Mouse (Mus musculus): ENCODE measurements around the gene Ost4.
A peak's percentile ranks its signal among the peaks of the same experiment; 100 is the strongest.

The Ost4 gene

DNA sequence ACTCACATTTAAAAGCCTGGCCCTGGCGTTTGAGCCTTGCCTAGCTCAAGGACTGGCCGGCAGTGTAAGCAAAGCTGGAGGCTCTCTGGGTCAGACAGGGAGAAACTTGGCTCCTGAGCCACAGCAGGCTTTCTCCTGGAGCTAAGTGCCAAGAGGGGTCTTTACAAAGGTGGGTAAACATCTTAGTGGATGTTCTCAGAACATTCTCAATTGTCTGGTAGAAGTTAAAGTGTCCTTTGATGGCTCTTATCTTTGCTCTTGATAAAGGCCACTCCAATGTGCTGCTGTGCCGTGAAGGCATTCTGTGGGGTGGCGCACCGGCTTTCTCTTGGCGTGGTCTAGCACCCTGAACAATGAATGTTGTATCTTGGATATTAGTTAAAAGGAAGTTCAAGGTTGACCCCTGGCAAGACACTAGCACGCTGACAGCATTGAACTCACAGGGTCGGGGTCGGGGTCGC, 15.0 kb upstream of the Ost4 start:
- DNase-seq, result peak; percentile 23

DNA sequence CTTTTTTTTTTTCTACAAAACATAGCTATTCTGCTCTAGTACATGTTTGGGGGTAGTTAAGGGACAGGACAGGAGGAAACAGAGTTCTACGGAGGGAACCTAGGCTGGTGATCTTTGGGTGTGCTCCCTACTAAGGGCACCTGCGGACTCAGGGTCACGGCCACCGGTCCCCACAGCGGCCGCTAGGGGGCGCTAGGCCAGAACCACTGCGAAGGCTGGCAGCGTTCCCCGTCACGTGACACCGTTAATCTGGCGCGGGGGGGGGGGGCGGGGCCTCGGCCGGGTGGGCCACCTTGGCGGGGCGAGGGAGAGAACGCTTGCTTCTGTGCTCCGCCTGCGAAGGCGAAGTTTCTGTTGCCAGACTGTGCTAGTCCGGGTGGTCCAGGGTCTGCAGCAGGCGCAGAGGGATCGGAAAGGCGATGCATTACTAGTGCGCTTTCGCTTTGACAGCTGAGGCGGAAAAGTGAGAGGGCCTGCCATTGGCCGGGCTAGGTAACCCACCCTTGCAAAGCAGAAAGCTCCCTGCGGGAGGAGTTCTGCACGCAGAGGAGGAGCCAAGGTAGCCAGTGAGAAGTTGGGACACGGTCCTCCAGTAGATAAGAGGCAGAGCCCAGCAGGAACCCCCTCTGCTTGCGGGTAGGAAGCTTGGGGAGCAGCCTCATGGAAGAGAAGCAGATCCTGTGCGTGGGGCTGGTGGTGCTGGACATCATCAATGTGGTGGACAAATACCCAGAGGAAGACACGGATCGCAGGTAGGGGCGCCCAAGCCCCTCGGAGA, 13.9 kb upstream of the Ost4 start, which contains the start of gene Khk:
Gene Khk (plus strand): TSS at position 176 of the 778 bp plus-strand sequence.
- peak; percentile 96 for DNase-seq

DNA sequence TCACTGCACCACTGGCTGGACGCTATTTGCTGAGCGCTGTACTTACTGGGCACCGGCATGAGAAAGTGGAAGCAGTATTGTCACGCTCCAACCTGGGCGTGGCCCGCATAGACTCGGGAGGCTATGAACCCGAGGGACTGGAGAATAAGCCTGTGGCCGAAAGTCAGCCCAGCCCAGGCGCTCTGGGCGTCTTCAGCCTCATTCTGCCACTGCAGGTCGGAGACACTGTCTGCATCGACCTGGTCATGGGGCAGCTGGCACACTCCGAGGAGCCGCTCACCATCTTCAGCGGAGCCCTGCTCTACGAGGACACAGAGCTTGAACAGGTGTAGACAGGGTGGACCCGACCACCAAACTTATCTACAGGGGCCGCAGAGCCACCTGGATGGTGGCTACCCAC, 13.0 kb upstream of the Ost4 start:
- DNase-seq, result peak; percentile 50

- peak; percentile 36 for DNase-seq
Observed at GRCm38 (mm10) chr5:30919831-30920614, 12.4 kb upstream of the Ost4 start.

- DNase-seq, result no peak
Observed at GRCm38 (mm10) chr5:30918691-30919090, 11.1 kb upstream of the Ost4 start.

- DNase-seq, result peak; percentile 27
Observed at GRCm38 (mm10) chr5:30917891-30918670, 10.5 kb upstream of the Ost4 start.

- DNase-seq, result no peak
Observed at GRCm38 (mm10) chr5:30917348-30917747, 9.8 kb upstream of the Ost4 start.

DNA sequence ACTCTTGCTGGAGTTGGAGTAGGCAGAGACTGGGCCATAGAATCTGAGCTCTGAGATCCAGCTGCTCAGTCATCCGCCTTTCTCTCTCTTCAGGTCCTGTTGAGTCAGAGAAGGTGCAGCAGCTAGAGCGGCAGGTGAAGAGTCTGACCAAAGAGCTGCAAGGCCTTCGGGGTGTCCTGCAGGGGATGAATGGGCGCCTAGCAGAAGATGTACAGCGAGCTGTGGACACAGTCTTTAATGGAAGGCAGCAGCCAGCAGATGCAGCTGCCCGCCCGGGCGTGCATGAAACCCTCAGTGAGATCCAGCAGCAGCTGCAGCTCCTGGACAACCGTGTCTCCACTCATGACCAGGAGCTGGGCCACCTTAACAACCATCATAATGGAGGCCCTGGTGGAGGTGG, 9.3 kb upstream of the Ost4 start:
- no peak for DNase-seq

DNA sequence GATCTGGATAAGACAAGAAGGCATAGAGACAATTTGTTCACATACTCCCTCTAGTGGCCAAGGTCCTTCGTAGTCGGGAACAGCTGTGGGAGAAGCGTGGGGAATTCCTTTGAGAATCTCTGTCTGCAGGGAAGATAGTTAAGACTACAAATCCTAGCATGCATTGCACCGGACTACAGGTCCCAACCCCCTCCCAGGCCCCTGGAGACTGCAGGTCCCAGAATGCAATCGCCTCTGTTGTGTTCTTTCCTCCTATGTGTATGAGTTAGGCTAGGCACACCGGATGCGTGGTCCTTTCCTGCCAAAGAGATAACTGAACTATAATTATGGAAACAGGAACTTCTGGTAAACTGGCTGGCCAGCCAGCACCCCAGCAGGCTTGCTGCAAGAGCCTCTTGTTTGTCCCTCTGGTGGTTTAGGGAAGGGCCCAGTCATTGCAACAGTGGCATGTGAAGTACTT, 8.4 kb upstream of the Ost4 start:
- peak; percentile 92 for DNase-seq

GRCm38 (mm10) chr5:30915456-30915855, 7.9 kb upstream of the Ost4 start:
- no peak for DNase-seq

DNA sequence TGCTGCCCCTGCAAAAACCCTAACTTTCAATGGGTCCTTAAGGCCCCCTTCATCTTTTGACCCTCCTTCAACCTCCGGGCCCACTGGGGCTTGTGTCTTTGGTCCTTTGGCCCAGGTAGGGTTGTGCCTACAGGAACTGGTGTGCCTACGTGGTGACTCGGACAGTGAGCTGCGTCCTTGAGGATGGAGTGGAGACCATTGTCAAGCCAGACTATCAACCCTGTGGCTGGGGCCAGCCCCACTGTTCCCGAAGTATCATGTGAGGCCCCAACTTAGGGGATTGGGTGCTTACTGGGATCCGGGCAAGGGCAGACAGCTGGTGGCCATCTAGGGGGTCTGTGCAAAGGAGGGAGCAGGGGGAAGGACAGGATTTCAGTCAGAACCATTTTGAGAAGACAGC, 7.3 kb upstream of the Ost4 start:
- no peak for DNase-seq

GRCm38 (mm10) chr5:30914101-30914635, 6.6 kb upstream of the Ost4 start:
- DNase-seq, result no peak

DNA sequence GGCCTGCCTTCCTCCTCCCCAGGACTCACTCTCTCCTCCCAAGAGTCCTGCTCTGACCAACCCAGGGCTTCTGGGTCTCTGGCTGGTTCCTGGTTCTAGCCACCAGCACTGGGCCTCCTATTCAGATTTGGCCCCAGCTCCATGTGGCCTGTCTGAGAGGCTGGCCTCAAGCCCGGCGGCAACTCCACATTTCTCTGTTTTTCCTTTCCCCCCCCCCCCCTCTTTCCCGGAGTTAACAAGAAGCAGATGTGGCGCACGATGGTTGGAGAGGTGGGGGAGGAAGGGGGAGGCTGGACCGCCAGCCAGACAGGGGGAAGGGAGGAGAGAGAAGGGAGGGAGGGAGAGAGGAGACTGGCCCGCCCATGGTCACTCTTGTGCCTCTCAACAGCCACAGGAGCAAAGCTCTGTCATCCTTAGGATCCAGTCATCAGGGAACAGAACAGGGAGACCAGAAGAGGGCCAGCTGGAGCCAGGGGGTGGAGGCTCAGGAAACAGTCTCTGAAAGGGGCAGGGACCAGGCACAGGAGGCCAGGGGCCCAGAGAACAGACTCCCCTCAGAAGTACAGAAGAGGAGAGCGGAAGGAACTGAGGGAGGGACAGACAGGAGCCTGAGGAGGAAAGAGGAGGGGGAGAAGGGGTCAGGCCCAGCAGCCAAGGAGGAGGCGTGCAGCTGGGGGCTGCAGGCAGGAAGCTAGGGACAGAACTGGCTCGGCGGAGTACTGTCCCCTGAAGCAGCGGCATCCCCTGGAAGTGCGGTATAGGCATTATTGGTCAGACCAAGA, 5.7 kb upstream of the Ost4 start, which contains the start of gene Emilin1:
Gene Emilin1 (plus strand): TSS at position 343 of the 782 bp plus-strand sequence.
- peak; percentile 84 for DNase-seq

DNA sequence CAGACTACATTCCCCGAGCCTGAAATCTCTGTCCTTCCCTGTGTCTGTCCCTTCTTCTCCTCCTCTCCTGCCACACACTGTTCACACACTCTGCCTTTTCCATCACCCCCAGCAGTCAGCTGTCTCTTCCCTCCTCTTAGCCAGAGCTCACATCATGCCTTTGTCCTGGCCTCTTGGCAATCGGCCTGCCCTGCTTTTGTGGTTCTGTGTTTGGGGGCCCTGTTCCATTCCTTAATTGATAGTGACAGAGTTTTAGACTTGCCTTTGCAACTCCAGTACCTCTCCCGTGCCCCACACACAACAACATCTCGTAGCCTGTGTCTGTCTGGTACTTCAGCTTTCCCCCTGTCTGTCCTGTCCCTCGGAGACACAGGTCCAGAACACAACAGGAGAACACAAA, 4.6 kb upstream of the Ost4 start:
- DNase-seq, result no peak

GRCm38 (mm10) chr5:30910481-30910880, 2.9 kb upstream of the Ost4 start:
- DNase-seq, result no peak

- no peak for DNase-seq
Observed at GRCm38 (mm10) chr5:30909863-30910262, 2.3 kb upstream of the Ost4 start.

GRCm38 (mm10) chr5:30909300-30909659, 1.7 kb upstream of the Ost4 start:
- DNase-seq, result peak; percentile 77

- peak; percentile 81 for DNase-seq
Observed at GRCm38 (mm10) chr5:30908426-30909299, 1.1 kb upstream of the Ost4 start.

GRCm38 (mm10) chr5:30901860-30902259, 5.7 kb downstream of the Ost4 start:
- peak; percentile 36 for DNase-seq

DNA sequence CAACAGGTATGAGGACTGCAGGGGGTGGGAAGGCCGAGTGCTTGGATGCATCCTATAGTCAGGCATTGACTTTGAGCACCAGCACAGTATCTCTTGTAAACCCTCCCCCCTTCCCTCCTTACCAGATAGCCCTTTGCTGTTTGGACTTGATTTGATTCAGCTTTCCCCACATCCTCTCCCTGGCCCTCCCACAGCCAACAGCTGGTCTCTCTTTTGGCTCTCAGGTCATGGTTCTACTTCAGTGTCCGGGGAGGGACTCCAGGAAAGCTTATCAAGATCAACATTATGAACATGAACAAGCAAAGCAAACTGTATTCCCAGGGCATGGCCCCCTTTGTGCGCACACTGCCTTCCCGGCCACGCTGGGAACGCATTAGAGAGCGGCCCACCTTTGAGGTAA, 17.2 kb downstream of the Ost4 start:
- DNase-seq, result peak; percentile 63
